Mouse (Mus musculus) urinary bladder, adult 2 months (tissue): ENCODE measurements around the gene Atp2b4. TPM values are rescaled to one million over a fixed set of nuclear protein-coding genes. Genes with fewer than 3 reads are reported as not detected.
"Not testable (repeated sequence)": the region's sequence is repeated elsewhere in the genome, so short reads cannot be mapped to it uniquely, and the experiment has no call there.

ENCODE experiments used
- DNase-seq: peaks from one replicate; pipeline ENCODE4 v3.0.0; 2022; ENCODE audit warnings: low spot score
- polyA plus RNA-seq: library from polyadenylated mRNA; depleted of rRNA; stranded (reverse); fragments of >200 nt; gene quantifications from 2 replicates; pipeline ENCODE4 v1.2.3, GENCODE M21; 2012

Gene Atp2b4
- polyA plus RNA-seq, 1 experiment = 113 TPM

DNA sequence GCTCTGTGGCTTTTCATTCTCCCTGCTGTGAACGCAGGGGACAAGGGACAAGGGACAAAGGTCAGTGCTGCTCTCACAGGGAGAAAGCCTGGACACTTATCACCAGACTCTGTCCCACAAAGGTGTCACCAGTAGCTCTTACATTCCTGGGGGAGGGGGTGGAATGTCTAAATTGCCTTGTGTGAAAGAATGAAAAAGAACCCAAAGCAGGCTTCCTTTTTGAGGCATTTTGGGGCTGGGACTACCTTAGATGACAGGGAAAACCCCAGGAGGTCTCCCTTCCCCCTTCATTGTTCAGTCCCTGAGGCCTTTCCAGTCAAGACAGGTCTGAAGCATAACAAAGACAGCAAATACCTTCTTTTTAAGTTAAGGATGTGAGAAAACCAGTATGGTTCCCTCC lies 106.5 kb downstream of the Atp2b4 start:
- no peak for DNase-seq

DNA sequence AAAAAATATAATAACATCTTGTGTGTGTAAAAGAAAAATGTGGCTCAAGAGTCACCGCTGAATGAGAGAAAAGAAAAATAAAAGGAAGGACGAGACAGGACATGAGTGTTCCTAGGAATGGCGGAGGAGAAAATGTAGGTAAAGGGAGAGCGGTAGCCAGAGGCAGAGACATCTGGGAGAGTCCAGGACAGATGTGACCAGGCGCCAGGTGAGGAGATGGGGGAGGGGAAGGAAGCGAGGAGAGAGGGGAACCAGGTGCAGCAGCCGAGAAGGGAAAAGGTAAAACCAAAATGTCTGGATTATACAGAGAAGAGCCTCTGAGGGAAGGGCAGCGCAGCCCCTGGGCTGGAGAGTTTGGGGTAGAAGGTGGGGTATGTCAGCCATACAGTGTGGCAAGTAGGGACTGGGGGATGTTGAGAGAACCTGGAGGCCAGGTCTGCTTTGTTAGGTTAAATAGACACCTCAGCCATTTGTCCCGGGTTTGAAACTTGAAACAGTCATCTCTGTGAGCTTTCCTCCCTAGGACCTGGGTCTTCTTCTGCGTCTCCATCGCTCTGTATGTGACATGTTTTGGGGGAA lies 107.2 kb downstream of the Atp2b4 start:
- no peak for DNase-seq

DNA sequence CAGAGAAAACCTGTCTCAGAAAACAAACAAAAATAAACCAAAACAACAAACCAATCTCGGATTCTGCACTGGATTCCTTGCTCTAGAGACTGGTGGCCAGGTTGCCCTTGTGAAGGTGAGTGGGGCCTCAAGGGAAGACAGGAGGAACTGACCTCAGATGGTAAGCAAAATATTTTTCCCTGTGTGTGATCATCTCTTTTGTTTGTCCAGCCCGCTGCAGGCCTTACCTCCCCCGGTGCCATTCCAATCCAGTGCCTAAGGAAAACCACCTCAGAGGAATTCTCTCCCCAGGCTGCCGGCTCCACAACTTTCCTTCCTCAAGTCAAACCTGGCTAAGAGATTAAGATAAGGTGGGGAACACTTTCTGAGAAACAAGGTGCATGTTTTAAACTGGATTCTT lies 108.6 kb downstream of the Atp2b4 start:
- no peak for DNase-seq

DNA sequence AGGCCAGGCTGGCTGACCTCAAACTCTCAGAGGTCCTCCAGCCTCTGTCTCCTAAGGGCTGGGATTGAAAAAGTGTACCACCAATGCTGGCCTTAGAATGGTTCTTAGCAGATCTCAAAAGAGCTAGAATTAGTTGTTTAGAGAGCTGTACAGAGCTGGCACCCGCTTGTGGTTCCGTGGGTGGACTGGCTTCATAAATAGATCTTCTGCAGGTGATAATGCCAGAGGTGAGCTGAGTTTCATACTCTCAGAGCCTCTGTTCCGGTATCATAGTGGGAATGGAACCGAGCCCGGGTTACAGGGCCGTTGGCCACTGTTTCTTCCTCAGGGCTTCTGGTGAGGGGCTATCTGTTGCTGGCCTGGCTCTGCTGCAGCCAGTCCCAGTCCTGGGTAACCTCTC lies 109.8 kb downstream of the Atp2b4 start:
- no peak for DNase-seq

DNA sequence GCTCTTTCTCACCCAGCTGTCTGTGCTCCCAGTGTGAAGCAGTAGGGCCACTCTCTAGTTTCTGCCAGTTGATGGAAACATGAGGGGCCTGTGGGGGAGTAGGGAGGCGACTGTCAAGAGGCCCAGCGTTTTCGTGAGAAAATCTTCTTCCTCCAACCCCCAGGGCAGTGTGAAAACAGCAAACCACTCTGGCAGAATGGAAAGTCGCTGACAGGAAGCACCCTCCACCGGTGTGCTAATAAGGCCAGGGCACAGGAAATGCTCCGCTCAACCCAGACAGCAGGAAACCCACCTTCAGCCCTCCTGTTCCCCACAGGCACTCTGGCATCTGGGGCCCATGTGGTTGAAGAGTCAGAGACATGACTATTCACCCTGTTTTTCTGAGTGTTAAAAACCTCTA lies 110.9 kb downstream of the Atp2b4 start, which contains the start of gene Lax1:
Gene Lax1 (minus strand): TSS at position 212 of the 400 bp plus-strand sequence.
- DNase-seq = no peak

DNA sequence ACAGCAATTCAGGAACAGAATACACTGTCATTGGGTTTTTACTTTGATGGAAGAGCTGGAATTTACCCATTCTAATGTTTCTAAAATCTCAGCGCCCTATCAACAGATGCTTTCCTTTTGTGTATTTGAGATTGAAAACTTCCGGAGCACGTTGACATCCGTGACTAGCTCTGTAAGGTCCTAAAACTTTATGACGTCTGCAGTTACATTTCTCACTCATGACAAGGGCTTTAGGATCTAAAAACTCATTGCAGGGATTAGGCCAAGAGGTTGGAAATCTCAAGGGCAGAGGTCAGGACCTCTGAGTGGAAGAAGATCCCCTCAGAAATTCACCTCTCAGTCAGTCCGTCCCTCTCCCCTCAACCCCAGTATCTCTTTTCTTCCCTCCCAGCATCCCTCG lies 112.5 kb downstream of the Atp2b4 start:
- no peak for DNase-seq

DNA sequence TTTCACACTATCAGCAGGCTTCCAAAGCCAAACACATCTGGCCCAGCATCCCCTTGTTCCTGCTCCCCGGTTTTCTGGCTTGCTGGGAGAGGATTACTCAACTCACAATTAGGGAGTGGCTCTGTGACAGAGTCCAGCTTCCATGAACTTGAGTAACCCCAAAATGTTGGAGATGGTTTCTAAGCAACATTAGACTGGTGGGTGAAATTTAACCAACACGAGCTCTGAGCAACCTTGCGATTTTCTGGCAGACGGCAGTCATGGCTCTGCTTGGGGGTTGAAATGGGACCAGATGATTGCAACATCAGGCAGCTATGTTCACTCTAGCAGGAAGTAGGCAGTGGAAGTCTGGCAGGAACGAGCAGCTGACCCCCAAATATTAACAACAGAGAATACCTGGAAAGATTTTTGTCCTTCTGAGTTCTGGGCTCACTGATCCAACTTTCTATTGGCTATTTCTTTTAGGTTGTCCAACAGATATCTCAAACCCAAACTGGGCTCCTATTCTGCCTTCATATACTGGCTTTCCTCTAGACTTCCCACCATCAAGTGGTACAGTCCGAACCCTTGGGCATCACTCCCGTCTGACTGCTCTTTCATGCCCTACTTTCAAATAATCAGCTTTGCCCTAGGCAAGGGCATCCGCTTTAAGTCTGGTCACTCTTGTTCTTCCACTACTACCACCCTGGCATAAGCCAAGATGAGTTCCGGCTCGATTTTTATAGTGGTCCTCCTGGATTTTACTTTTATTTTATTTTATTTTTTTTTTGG lies 114.9 kb downstream of the Atp2b4 start:
- no peak for DNase-seq

DNA sequence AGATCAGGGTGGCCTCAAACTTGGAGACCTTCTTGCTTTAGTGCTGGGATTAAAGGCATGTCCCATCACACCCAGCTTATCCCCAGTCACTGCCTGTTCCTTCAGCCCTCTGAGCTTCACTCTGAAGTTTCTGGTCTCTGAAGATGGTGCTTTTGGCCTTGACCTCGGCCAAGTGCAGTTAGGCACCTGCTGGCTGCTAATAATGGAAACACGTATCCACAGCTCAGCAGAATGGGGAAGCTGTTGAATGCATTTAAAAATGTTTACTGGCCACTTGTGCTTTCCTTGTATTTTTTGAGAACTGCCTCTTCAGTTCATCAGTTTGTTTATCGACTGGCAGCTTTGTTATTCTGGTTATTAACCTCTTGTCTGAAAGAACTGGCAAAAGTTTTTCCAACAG lies 129.0 kb downstream of the Atp2b4 start:
- DNase-seq = no peak

DNA sequence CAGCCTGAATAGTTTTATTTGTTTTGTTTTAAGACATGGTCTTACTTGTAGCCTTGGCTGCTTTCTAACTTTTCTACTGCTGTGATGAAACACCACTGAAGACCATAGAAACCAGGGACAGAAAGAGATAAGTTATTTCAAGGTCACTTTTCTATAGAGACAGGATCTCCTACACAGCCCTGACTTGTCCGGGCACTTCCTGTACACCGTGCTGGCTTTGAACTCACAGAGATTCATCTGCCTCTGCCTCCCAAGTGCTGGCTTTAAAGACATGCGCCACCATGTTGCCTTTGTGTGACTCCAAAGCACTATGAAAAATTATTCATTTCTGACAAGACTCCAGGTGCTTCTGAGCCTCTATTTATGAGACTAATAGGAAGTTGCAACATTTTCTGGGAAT lies 129.6 kb downstream of the Atp2b4 start:
- DNase-seq = no peak

DNA sequence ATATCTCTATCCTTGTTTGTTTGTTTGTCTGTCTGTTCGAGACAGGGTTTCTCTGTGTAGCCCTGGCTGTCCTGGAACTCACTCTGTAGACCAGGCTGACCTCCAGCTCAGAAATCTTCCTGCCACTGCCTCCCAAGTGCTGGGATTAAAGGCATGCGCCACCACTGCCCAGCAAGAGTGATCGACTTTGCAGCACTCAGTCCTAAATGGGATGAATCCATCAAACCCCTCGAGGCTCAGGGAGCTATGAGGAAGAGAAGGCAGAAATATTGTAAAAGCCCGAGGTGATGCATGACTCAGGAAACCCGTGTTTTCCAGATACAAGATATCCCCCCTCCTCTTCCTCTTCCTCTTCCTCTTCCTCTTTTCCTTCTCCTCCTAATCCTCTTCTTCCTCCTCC lies 130.1 kb downstream of the Atp2b4 start:
- DNase-seq = no peak

DNA sequence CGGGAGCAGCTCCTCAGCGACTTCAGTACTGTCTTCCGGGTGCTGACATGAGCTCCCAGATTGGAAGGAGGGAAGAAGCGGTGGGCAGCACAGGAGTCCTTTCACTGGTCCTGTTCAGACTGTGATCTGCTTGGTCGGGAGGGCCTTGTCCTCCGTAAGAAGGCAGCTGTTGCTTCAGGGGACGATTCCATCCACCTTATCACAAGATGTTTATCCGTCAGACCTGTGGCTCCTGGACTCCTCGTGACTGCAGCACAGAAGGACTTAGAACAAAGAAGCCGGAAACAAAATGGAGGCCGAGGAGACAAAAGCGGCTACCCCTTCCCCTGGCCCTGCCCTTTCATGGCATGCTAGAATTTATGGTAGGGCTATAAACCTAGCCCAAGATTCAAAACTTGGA lies 130.7 kb downstream of the Atp2b4 start:
- no peak for DNase-seq

DNA sequence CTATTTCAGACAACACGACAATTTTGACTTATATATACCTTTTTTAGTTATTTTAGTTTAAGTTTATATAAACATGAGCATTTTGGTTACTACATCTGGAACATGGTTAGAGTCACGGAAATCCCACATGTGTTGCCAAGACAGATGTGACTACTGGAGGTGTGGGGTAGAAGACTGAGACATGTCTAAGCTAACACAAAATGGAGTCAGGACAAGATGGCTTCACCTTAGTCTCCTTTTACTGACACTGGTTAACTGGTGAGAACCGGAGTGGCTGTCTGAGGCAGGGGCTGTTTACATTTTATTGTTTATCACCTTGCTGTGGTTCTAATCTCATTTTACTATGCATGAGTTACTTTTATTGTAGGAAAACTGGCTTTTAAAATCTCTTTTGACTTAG lies 132.2 kb downstream of the Atp2b4 start:
- no peak for DNase-seq

DNA sequence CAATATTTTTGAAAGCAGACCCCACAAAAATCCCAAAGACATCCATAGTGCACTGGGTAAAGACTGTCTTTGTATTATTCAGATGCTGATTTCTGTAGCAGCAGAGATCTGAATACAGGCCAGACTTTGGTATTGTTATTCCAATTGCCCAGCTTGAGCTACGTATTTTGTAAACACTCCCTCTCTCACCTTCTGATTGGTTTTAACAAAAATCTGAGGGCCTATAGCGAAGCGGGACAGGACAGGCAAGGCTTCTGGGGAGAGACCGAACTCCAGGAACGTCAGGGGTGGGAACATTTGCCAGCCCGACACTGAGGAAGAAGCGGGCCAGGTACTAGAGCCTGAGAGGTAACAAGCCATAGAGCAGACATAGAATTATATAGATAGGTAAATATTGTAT lies 133.1 kb downstream of the Atp2b4 start:
- DNase-seq = no peak

DNA sequence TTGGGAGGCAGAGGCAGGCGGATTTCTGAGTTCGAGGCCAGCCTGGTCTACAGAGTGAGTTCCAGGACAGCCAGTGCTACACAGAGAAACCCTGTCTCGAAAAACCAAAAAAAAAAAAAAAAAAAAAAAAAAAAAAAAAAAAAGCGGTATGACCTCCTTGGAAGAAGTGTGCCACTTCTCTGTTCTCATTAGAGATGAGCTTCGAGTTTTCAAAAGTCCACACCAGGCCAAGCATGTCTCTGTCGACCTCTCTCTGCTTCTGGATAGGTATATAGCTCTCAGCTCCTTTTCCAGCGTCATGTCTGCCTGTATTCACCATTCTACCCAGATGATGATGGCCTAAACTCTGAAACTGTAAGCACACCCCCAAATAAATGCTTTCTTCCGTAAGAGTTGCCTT lies 135.1 kb downstream of the Atp2b4 start:
- not testable (repeated sequence) for DNase-seq

DNA sequence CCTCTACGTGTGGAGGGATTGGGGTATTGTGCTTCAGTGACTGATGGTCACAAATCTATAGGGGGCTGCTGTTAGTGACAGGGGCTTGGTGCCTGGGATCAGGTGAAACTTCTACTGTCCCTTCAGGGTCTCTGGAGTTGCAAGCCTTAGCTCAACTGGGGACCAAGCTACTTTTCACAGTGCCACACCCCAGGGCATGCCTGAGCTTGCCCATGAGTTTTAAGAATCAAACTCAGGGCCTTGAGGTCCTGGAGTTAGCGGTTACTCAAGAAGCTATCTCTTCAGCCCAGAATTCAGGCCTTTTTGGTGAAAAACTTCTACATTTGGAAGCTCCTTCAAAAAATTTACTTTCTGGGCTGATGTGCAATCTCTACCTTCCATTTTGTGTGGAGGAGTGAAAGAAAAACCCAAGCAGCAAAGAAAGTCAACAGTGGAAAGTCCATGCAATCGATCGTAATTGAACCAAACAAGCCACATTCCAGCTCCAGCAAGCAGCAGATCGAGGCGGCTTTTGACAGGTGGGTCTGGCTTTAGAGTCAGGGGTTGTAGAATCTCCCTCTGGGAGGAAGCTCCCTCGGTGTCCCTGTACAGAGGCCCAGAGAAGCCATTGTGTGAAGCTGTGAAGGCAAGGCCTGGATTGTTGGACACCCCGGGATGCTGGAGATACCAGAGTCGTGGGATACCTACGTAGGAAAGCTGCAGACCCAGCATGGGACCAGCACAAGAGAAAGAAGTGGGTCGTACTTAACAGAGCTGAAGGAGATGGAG lies 136.5 kb downstream of the Atp2b4 start:
- no peak for DNase-seq

DNA sequence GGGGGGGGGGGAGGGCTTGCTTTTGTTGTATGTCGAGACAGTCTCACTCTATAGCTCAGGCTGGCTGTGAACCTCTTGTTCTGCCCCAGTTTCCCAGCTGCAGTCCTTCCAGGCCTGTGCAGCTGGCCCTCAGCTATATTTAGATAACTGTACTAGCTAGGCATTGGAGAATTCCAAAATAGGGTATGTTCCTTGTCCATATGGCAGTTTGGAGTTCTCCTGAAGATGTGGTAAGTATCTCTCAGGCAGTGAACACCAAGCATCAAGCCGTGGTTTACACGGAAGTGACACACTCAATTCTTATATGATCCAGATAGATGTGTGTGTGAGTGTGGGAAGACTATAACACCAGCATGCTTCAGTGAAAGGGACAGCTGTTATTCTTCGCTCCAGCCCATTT lies 137.4 kb downstream of the Atp2b4 start:
- no peak for DNase-seq

DNA sequence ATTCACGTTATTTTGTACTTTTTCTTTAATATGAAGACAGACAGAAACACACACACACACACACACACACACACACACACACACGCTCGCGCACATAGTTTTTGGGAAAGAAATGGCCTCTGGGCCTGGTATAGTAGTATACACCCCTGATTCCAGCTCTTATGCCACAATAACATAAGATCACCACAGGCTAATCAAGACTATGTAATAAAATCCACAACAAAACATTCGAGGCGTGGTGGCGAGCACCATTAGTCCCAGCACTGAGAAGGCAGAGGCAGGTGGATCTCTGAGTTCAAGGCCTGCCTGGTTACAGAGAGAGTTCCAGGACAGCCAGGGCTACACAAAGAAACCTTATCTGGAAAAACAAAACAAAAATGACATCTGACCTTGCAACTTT lies 137.9 kb downstream of the Atp2b4 start:
- no peak for DNase-seq

DNA sequence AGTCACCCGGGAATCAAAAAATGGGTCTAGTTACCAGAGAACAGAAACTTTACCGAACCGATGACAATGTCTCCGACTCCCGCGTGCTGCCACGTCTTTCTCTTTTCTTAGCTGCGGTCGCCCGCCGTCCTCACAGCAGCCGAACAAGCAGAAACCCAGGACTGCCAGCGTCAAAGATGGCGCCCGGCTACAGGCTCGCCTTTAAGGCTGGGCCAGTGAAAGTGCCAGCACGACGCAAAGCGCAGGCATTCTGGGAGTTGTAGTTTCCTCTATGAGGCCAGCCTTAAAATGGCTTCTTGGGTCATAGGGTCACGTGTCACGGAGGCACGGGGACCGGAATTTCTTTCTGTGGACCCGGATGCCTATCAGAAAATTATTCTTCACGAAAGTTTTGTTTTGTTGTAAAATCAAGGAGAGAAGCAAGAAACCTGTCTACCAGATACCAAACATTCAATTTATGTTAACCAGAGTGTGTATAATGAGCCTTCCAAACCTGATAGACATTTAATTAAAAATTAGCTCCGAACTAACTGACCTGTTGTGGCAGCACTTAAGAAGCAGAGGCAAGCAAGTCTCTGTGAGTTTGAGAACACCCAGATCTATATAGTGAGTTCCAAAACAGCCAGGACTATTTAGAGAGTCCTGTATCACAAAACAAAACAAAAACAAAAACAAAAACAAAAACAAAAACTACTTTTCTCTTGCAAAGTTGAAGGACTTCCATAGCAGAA lies 139.5 kb downstream of the Atp2b4 start, which contains the start of gene Gm38394:
Gene Gm38394 (minus strand): TSS at position 116 of the 731 bp plus-strand sequence.
- peak; percentile 81 for DNase-seq

DNA sequence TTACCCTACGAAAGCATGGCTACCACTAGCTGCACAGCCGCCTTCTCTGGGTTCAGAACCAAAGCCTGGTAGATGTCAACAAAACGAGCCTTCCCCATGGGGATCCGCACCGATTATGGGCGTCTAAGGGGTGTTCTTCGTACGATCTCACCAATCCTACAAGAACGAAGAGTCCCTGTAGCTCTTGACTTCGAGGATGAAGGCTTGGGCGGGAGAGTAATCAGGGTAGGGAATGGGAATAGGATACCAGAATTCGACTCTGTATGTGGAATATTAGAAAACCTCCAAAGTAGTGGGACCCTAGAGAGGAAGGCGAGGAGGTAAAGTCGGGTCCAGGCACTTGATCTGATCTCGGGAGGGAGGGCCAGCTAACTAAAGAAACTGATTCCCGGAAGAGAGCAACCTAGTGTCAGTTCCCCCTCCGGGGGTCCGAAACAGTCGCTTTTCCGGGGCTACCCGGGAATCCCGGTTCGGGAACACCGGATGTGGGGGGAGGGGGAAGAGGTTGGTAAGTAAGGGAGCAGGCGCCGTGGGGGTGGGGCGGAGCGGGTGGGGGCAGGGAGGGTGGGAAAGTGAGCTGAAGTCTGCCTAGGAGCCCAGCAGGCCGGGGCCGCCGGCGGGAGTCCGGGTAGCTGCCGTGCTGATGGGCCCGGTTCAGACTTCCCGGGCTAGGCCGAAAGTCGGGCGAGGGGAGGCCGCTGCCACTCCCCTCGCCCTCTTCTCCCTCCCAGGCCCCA lies 140.2 kb downstream of the Atp2b4 start, which contains the start of gene Zbed6:
Gene Zbed6 (minus strand): TSS at position 420 of the 737 bp plus-strand sequence.
- DNase-seq = peak; percentile 60

DNA sequence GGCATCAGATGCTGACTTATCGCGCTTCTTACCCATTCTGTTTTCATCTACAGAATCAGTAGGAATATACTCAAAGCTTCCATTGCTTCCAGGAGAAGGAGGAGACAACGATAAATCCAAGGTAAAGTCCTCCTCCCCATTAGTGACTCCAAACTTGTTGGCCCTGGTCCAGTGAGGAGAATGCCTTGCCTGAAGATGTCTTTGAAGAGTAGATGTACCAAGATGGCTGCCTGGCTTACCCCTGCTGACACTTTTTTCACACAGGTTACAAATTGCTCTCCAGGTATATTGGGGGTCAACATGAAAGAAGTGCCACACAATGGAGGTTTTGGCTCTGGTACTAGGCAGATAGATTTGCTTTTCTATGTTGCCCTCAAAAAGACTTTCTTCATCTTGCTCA lies 142.0 kb downstream of the Atp2b4 start:
- DNase-seq = no peak

DNA sequence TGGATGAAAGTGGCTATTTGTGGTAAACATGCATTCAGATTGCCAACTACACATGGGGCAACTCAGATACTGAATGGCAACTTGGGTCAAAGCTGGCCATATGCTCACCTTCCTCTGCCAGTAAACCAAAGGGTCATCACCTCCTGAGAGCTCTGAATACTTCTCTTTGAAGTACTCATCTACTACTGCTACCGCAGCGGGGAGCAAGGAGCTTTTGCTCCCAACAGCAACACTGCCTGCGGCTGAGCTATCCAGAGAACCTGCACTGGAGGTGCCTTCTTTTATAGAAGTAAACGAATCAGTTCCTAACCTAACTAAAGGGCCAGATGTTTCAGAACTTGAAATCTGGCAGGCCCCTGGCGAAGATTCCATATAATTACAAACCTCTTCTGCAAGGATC lies 144.0 kb downstream of the Atp2b4 start:
- DNase-seq = no peak
